Mouse (Mus musculus): Measurements from ENCODE around the gene Rhoh. TPM values are rescaled to one million over a fixed set of nuclear protein-coding genes. Genes with fewer than 3 reads are reported as not detected.

Rhoh gene
- polyA plus RNA-seq, 1 experiment from 2014 or later = 1.3 TPM

Other genes starting within 250 kb of the Rhoh start
- 31.2 and 33.4 TPM in 2 replicates for gene Pds5a, start 162.9 kb upstream of the Rhoh start, polyA plus RNA-seq (2015; fragmentation: Nextera tagmentation; extraction: Ambion mirVana)
- gene N4bp2, start 97.7 kb upstream of the Rhoh start, polyA plus RNA-seq (2015; fragmentation: Nextera tagmentation; extraction: Ambion mirVana) = 16.4 and 16.8 TPM in 2 replicates
- not detected in 2 replicates for gene Chrna9, start 73.7 kb downstream of the Rhoh start, polyA plus RNA-seq (2015; fragmentation: Nextera tagmentation; extraction: Ambion mirVana)
- 2.0 and 2.5 TPM in 2 replicates for gene 9130230L23Rik, start 143.1 kb downstream of the Rhoh start, polyA plus RNA-seq (2015; fragmentation: Nextera tagmentation; extraction: Ambion mirVana)